Mouse (Mus musculus) midbrain, postnatal 0 days (tissue): ENCODE measurements around the gene Pnpla3. TPM values are rescaled to one million over a fixed set of nuclear protein-coding genes. Genes with fewer than 3 reads are reported as not detected.
A peak's percentile ranks its signal among the peaks of the same experiment; 100 is the strongest.

Experiments
- ATAC-seq: fragments of 200-750 bp; cut with Nextera tagmentation; 2 replicates; pipeline ENCODE4 v1.8.0; 2017; ENCODE audit warnings: moderate number of reproducible peaks, mild to moderate bottlenecking, moderate TSS enrichment, moderate library complexity; ENCODE audit not compliant: low FRiP score
- DNase-seq: peaks from one replicate; pipeline ENCODE4 v3.0.0-alpha.2; 2015; ENCODE audit warnings: low spot score
- H3K27ac ChIP-seq: fragments of 300-500 bp; sonication (generic); 2 replicates; pipeline ENCODE4 v1.5.1; 2014; ENCODE audit warnings: low read depth, mild to moderate bottlenecking, low read length, mixed read lengths
- H3K27me3 ChIP-seq: fragments of 300-500 bp; sonication (generic); 2 replicates; pipeline ENCODE4 v1.6.1; 2014; ENCODE audit warnings: low read length, control low read depth, mixed read lengths; ENCODE audit not compliant: insufficient read depth
- H3K36me3 ChIP-seq: fragments of 300-500 bp; sonication (generic); 2 replicates; pipeline ENCODE4 v1.6.1; 2014; ENCODE audit warnings: low read length, control low read depth, mixed read lengths; ENCODE audit not compliant: insufficient read depth
- H3K4me1 ChIP-seq: fragments of 300-500 bp; sonication (generic); 2 replicates; pipeline ENCODE4 v1.6.1; 2014; ENCODE audit warnings: mild to moderate bottlenecking, control low read depth, antibody characterized with exemption, low read length, mixed read lengths; ENCODE audit not compliant: insufficient read depth
- H3K4me2 ChIP-seq: fragments of 300-500 bp; sonication (generic); 2 replicates; pipeline ENCODE4 v1.6.1; 2014; ENCODE audit warnings: low read depth, mild to moderate bottlenecking, low read length, mixed read lengths; ENCODE audit not compliant: poor library complexity, severe bottlenecking
- H3K4me3 ChIP-seq: fragments of 300-500 bp; sonication (generic); 2 replicates; pipeline ENCODE4 v1.5.1; 2014; ENCODE audit warnings: low read depth, mild to moderate bottlenecking, low read length, moderate library complexity
- H3K9ac ChIP-seq: fragments of 300-500 bp; sonication (generic); replicated peaks from 2 replicates; pipeline ENCODE4 v1.6.1; 2014; ENCODE audit warnings: mild to moderate bottlenecking, low read length, moderate library complexity, mixed read lengths; ENCODE audit not compliant: poor library complexity, severe bottlenecking
- H3K9me3 ChIP-seq: fragments of 300-500 bp; sonication (generic); 2 replicates; pipeline ENCODE4 v1.6.1; 2016; ENCODE audit warnings: low read length, control low read depth
- CTCF ChIP-seq: IDR thresholded peaks from 2 replicates; pipeline ENCODE4 v1.5.1; 2016; ENCODE audit warnings: antibody characterized with exemption, mild to moderate bottlenecking
- WGBS: fragments of 180-500 bp; shearing (Covaris S2); extraction: QIAGEN DNeasy Blood & Tissue Kit; methylation state at CpG from one replicate; pipeline ENCODE4 v1.1.7; 2014; 5-methylcytosine and 5-hydroxymethylcytosine counted together
- polyA plus RNA-seq: library from polyadenylated mRNA; unstranded; fragments of >200 nt; fragmentation: Nextera tagmentation; extraction: Ambion mirVana; gene quantifications from 2 replicates; pipeline ENCODE4 v1.2.1, GENCODE M21; 2015
- total RNA-seq: library from RNA; depleted of rRNA; stranded (reverse); fragments of >200 nt; gene quantifications from 2 replicates; pipeline ENCODE4 v1.2.3, GENCODE M21; 2014

Gene Pnpla3
- total and polyA plus RNA-seq, 2 experiments from 2014 or later, result 5.4 to 7.3 TPM

GRCm38 (mm10) chr15:84216461-84217084 is 48.9 kb downstream of the Pnpla3 start:
- no peak for DNase-seq
- no peak overlapping the region for H3K9ac ChIP-seq
- no peaks in the 10 kb centered on the region for H3K27me3 ChIP-seq
- H3K36me3 ChIP-seq, result peaks cover 8% of the 10 kb centered on the region
- H3K4me3 ChIP-seq, result no peak overlapping the region
- WGBS, result 35% methylated on average over 7 of the region's 7 CpGs
- H3K9me3 ChIP-seq, result no peaks in the 10 kb centered on the region
- ATAC-seq, result no peak
- peak overlapping the region; percentile 27; the same call in 1 of the 2 replicates for H3K27ac ChIP-seq
- no peak overlapping the region for H3K4me2 ChIP-seq
- no peak for TF ChIP-seq CTCF
- H3K4me1 ChIP-seq, result peaks cover 2% of the 10 kb centered on the region; the same call in 1 of the 2 replicates

- H3K4me1 ChIP-seq, result peaks cover 2% of the 10 kb centered on the region; the same call in 1 of the 2 replicates
- no peak overlapping the region for H3K4me3 ChIP-seq
- no peak overlapping the region for H3K27ac ChIP-seq
- no peaks in the 10 kb centered on the region for H3K9me3 ChIP-seq
- no peak for ATAC-seq
- no peak for DNase-seq
- WGBS, result 59% methylated on average over 23 of the region's 23 CpGs
- H3K27me3 ChIP-seq, result no peaks in the 10 kb centered on the region
- TF ChIP-seq CTCF, result no peak
- H3K4me2 ChIP-seq, result no peak overlapping the region
- H3K36me3 ChIP-seq, result peaks cover 6% of the 10 kb centered on the region; the same call in 1 of the 2 replicates
- no peak overlapping the region for H3K9ac ChIP-seq
Measured at GRCm38 (mm10) chr15:84217969-84218782, 50.5 kb downstream of the Pnpla3 start.

- Histone ChIP-seq H3K9ac (no peak overlapping the region), H3K27me3 (no peaks in the 10 kb centered on the region), H3K4me3 (no peak overlapping the region), H3K27ac (no peak overlapping the region), H3K36me3 (peaks cover 6% of the 10 kb centered on the region; the same call in 1 of the 2 replicates), H3K4me1 (peaks cover 2% of the 10 kb centered on the region), H3K4me2 (no peak overlapping the region), H3K9me3 (no peaks in the 10 kb centered on the region)
- ATAC-seq (no peak), DNase-seq (no peak)
- WGBS, result 59% methylated on average over 9 of the region's 9 CpGs
- no peak for TF ChIP-seq CTCF
Measured at GRCm38 (mm10) chr15:84218783-84219271, 51.2 kb downstream of the Pnpla3 start.

- DNase-seq, result no peak
- no peak for ATAC-seq
- Histone ChIP-seq H3K27me3 (no peaks in the 10 kb centered on the region), H3K36me3 (no peaks in the 10 kb centered on the region), H3K4me2 (no peak overlapping the region), H3K9me3 (no peaks in the 10 kb centered on the region), H3K4me1 (peaks cover 4% of the 10 kb centered on the region), H3K4me3 (no peak overlapping the region), H3K27ac (no peak overlapping the region), H3K9ac (no peak overlapping the region)
- WGBS, result 76% methylated on average over 5 of the region's 5 CpGs
- no peak for TF ChIP-seq CTCF
Measured at GRCm38 (mm10) chr15:84221539-84221938, 53.9 kb downstream of the Pnpla3 start.

- TF ChIP-seq CTCF, result peak; percentile 62
- Histone ChIP-seq H3K27me3 (no peaks in the 10 kb centered on the region), H3K27ac (no peak overlapping the region), H3K9me3 (no peaks in the 10 kb centered on the region), H3K4me2 (no peak overlapping the region), H3K4me3 (no peak overlapping the region), H3K9ac (no peak overlapping the region), H3K4me1 (peaks cover 9% of the 10 kb centered on the region; the same call in 1 of the 2 replicates), H3K36me3 (no peaks in the 10 kb centered on the region)
- WGBS, result 38% methylated on average over 6 of the region's 6 CpGs
- no peak for ATAC-seq
- peak; percentile 64 for DNase-seq
Measured at GRCm38 (mm10) chr15:84223423-84223822, 55.8 kb downstream of the Pnpla3 start.

- Histone ChIP-seq H3K4me1 (peaks cover 9% of the 10 kb centered on the region; the same call in 1 of the 2 replicates), H3K4me3 (no peak overlapping the region), H3K9me3 (no peaks in the 10 kb centered on the region), H3K4me2 (no peak overlapping the region), H3K27ac (no peak overlapping the region), H3K27me3 (no peaks in the 10 kb centered on the region), H3K36me3 (no peaks in the 10 kb centered on the region), H3K9ac (no peak overlapping the region)
- 22% methylated on average over 10 of the region's 10 CpGs for WGBS
- peak; percentile 64 for DNase-seq
- no peak for ATAC-seq
- TF ChIP-seq CTCF, result peak; percentile 48
Measured at GRCm38 (mm10) chr15:84224779-84225178, 57.1 kb downstream of the Pnpla3 start.
